Mouse (Mus musculus): Measurements from ENCODE around the gene Gnb1l.

The Gnb1l gene

GRCm38 (mm10) chr16:18591047-18592018, 92.8 kb downstream of the Gnb1l start:
- in situ Hi-C loops (cut with MboI; ENCODE audit: low pct_unique_long_range_greater_than_20kb in 1 of 2, low sequenced_read_pairs in 2 of 2, unreplicated experiment in 1 of 2), result loop anchor here in 1 of 2 experiments (25.0 kb wide), 1 partner anchor 779 kb away; no protein-coding TSS in a partner anchor

GRCm38 (mm10) chr16:18593930-18594329, 95.4 kb downstream of the Gnb1l start:
- in situ Hi-C loops (cut with MboI; ENCODE audit: low pct_unique_long_range_greater_than_20kb in 1 of 2, low sequenced_read_pairs in 2 of 2, unreplicated experiment in 1 of 2), result loop anchor here in 1 of 2 experiments (25.0 kb wide), 1 partner anchor 782 kb away; no protein-coding TSS in a partner anchor

GRCm38 (mm10) chr16:18596255-18596654, 97.7 kb downstream of the Gnb1l start:
- in situ Hi-C loops (cut with MboI; ENCODE audit: low pct_unique_long_range_greater_than_20kb in 1 of 2, low sequenced_read_pairs in 2 of 2, unreplicated experiment in 1 of 2), result loop anchor here in 1 of 2 experiments (25.0 kb wide), 1 partner anchor 784 kb away; no protein-coding TSS in a partner anchor

- in situ Hi-C loops (cut with MboI; ENCODE audit: low pct_unique_long_range_greater_than_20kb in 1 of 2, low sequenced_read_pairs in 2 of 2, unreplicated experiment in 1 of 2), result loop anchor here in 1 of 2 experiments (25.0 kb wide), 1 partner anchor 786 kb away; no protein-coding TSS in a partner anchor
These were observed 99.5 kb downstream of the Gnb1l start for GRCm38 (mm10) chr16:18598006-18598405.

GRCm38 (mm10) chr16:18601447-18601846, 102.9 kb downstream of the Gnb1l start:
- in situ Hi-C loops (cut with MboI; ENCODE audit: low pct_unique_long_range_greater_than_20kb in 1 of 2, low sequenced_read_pairs in 2 of 2, unreplicated experiment in 1 of 2), result no loop called here

- in situ Hi-C loops (cut with MboI; ENCODE audit: low pct_unique_long_range_greater_than_20kb in 1 of 2, low sequenced_read_pairs in 2 of 2, unreplicated experiment in 1 of 2), result no loop called here
These were observed 105.8 kb downstream of the Gnb1l start for GRCm38 (mm10) chr16:18604267-18604701.

- in situ Hi-C loops (cut with MboI; ENCODE audit: low pct_unique_long_range_greater_than_20kb in 1 of 2, low sequenced_read_pairs in 2 of 2, unreplicated experiment in 1 of 2), result no loop called here
These were observed 107.2 kb downstream of the Gnb1l start for GRCm38 (mm10) chr16:18605705-18606104.

GRCm38 (mm10) chr16:18608226-18608625, 109.7 kb downstream of the Gnb1l start:
- in situ Hi-C loops (cut with MboI; ENCODE audit: low pct_unique_long_range_greater_than_20kb in 1 of 2, low sequenced_read_pairs in 2 of 2, unreplicated experiment in 1 of 2), result no loop called here

- in situ Hi-C loops (cut with MboI; ENCODE audit: low pct_unique_long_range_greater_than_20kb in 1 of 2, low sequenced_read_pairs in 2 of 2, unreplicated experiment in 1 of 2), result no loop called here
These were observed 110.6 kb downstream of the Gnb1l start for GRCm38 (mm10) chr16:18609099-18609498.

GRCm38 (mm10) chr16:18611752-18612151, 113.2 kb downstream of the Gnb1l start:
- in situ Hi-C loops (cut with MboI; ENCODE audit: low pct_unique_long_range_greater_than_20kb in 1 of 2, low sequenced_read_pairs in 2 of 2, unreplicated experiment in 1 of 2), result loop anchor here (5.0 to 10.0 kb wide), 2 partner anchors 157 to 159 kb away; no protein-coding TSS in a partner anchor

- in situ Hi-C loops (cut with MboI; ENCODE audit: low pct_unique_long_range_greater_than_20kb in 1 of 2, low sequenced_read_pairs in 2 of 2, unreplicated experiment in 1 of 2), result loop anchor here (5.0 to 10.0 kb wide), 2 partner anchors 158 to 161 kb away; no protein-coding TSS in a partner anchor
These were observed 114.8 kb downstream of the Gnb1l start for GRCm38 (mm10) chr16:18613301-18613700.
